Mouse (Mus musculus) lung, adult 18-20 months (tissue): ENCODE measurements around the gene Olfr324.
A peak's percentile ranks its signal among the peaks of the same experiment; 100 is the strongest.

Experiments used
- DNase-seq, 2 experiments: peaks; one replicate each; pipeline ENCODE4 v3.0.0; 2022; ENCODE audit warnings: mixed read lengths in 2 of 2

Olfr324 gene

DNA sequence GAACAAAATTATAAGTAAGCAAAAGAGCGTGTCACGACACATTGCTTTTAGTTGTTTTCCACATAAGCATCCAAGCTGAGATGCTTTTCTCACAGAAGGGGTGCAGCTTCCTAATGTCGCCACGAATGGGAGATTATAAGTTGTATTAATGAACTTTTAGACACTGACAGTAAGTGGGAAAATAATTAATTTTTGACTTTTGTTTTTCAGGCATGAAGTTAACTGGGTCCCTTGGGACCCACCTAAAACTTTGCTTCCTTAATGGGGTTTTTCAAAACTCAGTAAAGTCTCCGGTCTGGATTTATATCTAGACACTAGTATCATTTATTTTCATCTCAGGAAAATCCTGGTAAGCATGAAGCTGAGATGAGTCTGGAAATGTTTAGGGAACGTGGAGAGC, at the start of gene Olfr324:
Gene Olfr324 (plus strand): TSS at position 301 of the 400 bp plus-strand sequence.
- no peak for DNase-seq

DNA sequence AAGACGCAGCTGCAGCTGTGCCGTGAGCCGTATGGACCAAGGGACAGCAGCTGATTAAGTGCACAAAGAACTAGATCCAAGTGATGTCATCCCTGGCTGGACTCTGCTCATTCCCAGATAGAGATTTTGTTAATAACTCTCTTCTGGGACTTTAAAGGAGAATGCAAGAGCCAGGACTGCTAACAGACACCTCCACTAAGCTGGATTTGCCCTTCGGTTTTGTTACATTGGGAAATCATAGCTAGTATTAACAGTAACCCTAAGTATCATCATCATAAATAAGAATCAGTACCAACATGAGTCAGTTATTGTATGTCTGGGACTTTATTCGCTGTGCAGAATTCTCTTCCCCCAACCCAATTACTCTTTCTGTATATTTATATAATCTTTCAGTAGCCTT, 48.6 kb upstream of the Olfr324 start, which contains the start of gene Olfr329-ps:
Gene Olfr329-ps (minus strand): TSS at position 101 of the 400 bp plus-strand sequence.
- no peak for DNase-seq

DNA sequence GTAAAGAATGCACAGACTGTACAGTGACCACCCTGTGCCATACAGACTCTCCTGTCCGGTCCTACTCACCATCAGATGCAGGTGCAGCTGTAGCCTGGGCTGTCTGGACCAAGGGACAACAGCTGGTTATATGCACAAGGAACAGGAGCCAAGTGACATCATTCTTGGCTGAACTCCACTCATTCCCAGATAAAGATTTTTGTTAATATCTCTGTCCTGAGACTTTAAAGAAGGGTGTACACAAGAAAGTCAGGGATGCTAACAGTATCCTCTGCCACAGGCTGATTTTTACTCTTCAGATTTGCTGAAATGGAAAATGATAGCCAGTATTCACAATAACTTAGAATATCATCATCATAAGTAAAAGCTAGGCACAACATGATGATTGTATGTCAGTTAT, 39.4 kb upstream of the Olfr324 start, which contains the start of gene Olfr328:
Gene Olfr328 (minus strand): TSS at position 101 of the 400 bp plus-strand sequence.
- no peak for DNase-seq

DNA sequence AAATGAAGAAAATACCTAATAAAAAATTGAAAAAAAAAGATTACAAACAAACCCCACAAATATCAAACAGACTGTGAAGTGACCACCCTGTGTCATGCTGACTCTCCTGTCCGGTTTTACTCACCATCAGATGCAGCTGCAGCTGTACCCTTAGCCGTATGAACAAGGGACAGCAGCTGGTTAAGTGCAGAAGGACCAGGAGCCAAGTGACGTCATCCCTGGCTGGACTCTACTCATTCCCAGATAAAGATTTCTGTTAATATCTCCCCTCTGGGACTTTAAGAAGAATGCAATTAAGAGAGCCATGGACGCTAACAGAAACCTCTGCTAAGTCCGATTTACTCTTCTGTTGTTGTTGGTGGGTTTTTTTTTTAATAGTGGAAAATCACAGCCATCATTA, 24.5 kb upstream of the Olfr324 start, which contains the start of gene Olfr224:
Gene Olfr224 (minus strand): TSS at position 149 of the 400 bp plus-strand sequence.
- DNase-seq = no peak

DNA sequence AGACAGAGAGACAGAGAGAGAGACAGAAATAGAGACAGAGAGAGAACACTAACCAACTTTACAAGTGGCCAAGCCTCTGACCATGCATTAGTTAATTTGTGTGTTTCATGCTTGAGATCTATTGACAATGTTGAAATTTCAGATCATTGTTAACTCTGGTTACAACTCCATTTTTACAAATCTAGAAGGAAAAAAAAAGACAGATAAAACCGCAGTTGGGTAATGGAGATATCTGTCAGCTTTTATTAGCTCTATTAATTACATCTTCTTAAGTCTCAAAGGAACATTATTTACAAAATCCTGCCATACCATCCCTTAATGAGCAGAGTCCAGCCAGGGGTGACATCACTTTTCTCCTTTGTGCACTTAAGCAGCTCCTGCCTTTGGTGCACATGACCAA, 17.5 kb upstream of the Olfr324 start, which contains the start of gene Olfr325:
Gene Olfr325 (plus strand): TSS at position 301 of the 400 bp plus-strand sequence.
- no peak for DNase-seq

- DNase-seq = no peak
These were observed 16.3 kb upstream of the Olfr324 start for GRCm38 (mm10) chr11:58578636-58579035.

- DNase-seq = peak in 1 of 2 experiments; percentile 3
These were observed 7.0 kb upstream of the Olfr324 start for GRCm38 (mm10) chr11:58587898-58588348.

- no peak for DNase-seq
These were observed 6.2 kb upstream of the Olfr324 start for GRCm38 (mm10) chr11:58588620-58589250.

DNA sequence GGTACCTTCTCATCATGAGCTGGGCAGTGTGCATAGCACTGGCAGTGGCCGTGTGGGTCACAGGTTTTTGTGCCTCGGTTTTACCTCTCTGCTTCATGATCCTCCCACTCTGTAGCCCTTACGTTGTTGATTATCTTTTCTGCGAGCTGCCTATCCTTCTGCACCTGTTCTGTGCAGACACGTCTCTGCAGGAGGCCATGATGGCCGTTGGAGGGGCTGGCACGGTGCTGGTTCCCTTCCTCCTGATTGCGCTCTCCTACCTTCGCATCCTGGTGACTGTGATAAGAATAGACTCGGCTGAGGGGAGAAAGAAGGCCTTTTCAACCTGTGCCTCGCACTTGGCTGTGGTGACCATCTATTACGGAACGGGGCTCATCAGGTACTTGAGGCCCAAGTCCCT, 2.9 kb downstream of the Olfr324 start:
- no peak for DNase-seq

DNA sequence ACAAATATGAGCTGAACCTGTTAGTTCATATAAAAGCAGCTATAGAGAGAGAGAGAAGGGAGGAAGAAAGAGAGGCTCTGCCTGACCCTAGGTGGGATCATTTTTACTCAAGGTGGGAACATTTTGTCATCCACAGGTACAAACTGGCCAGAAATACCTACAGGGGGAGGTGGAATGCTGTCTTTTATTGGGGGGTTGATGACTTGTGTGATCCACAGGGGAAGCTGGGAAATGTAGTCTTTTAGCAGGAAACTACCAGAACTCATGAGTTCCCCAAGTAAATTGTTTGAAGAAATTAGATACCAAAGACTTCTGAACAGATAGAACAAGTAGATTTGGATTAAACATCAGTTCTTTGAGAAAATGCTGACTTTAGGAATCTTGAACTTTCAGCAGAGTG, 7.1 kb downstream of the Olfr324 start:
- no peak for DNase-seq

DNA sequence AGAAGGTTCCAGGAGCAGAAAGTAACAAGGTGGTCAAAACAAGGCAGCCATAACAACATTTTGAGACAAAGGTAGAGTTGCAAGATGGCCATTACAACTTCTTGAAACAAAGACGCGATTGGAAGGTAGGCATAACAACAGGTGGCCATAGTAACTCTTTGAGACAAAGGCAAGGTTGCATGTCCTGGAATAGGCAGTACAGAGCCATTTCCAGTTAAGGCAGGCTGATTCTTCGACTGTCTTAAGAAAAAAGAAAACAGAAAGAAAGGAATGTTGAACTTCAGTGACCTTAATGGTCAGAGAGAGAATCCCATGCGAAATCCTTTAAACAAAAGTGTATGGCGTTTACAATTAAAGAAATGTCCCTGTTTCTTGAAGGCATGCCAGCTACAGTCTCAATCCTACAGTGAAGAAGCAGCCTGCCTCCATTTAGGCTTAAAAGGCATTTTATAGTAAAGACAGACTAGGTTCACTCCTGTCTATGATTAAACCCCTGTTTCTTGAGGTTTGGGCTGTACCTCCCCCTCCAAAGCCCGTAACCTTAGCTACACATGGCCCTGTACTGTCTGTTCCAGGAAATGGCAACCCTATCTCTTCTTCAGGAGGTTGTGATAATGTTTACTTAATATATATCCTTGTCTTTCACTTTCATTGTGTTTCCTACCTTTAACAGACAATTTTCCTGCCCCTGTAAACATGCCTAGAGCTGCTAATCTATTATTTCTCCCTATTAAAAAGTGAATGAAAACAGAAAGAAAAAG, 8.1 kb downstream of the Olfr324 start:
- no peak for DNase-seq

DNA sequence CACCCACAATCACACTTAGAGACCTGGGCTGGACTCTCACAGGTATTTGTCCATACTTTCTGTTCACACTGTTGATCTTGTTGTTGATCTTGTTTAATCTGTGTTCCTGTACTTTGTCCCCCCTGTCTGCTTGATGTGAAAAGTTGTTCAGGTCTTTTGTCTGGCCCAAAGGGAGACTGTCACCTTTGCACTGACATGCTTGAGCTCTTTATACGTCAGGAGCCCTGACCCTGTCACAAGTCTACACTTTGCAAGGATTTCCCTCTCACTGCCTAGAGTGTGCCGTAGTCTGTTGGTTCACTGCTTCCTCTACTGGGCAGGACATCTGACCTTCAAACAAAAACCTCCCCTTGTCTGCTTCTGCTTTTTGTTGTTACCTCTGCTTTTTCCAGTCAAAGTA, 9.8 kb downstream of the Olfr324 start:
- no peak for DNase-seq

DNA sequence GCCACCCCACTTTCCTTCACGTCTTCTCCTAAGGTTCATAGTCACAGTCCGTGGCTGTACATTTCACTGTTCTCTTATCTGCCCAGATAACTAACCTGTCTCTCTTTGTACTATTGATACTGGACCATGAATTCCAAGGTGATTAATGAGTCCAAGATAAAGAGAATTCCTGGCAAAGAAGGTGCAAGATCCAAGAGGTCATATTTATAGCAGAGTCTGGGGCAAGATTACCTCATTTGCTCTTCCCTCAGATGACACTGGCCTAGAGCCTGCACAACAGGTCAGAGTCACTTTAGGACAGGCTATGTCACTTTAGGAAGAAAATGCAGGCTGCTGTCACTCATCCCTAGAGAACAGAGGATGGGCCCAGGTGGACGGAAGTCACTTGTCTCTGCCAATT, 10.3 kb downstream of the Olfr324 start:
- DNase-seq = no peak

GRCm38 (mm10) chr11:58606177-58606919, 11.4 kb downstream of the Olfr324 start:
- DNase-seq = no peak

DNA sequence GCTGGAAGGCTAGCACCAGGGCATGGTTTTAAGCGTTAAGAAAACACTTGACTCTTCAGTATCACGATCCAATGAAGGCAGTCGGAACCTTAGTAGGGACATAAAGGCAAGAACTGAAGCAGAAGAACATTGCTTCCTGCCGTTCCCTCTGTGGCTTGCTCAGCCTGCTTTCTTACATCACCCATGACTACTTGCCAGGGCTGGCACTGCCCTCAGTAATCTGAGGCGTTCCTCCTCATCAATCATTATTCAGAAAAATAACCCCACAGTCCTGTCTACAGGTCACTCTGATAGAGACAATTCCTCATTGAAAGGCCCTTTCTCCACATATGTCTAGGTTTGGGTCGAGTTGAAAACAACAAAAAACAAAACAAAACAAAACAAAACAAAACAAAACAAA, 12.1 kb downstream of the Olfr324 start:
- DNase-seq = no peak

DNA sequence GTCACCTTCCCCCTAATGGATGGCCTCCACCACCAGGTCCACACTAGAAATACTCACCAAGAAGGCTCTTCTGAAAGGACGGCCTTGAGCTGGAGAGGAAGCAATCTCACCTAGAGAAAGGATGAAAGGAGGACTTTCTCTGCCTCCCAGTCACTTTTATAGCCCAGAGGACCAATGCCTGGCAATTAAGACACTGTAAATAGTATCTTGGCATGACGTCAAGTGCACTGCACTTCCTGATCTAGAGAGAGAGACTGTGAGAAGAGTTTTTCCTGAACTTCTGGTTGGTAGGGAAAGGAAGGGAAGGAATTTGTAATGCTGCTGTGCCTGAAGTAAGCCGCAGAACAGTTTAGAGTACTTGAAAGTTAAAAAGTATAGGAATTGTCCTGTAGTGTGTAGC, 18.4 kb downstream of the Olfr324 start:
- no peak for DNase-seq

DNA sequence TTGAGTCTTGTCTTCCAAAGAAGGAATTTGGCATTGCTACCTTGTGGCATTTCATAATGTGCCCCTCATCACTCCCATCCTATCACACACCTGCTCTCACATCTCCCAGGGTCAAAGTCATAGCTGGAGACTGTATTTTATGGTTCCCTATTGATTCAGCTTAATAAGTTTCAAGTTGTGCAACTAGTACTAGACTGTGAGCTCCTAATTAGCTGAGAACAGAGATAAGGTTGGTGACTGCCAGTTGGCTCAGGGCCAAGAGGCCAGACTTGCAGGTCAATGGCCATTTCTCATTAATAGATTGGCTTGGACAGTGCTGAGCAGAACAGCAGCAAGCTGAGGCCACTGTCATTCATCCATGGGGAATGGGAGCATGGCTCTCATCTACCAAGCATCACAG, 19.6 kb downstream of the Olfr324 start:
- no peak for DNase-seq

- DNase-seq = no peak
These were observed 21.1 kb downstream of the Olfr324 start, which contains the start of gene 2210407C18Rik for GRCm38 (mm10) chr11:58615975-58616374. TSS of gene 2210407C18Rik (minus strand) at chr11:58616075.

- no peak for DNase-seq
These were observed 23.5 kb downstream of the Olfr324 start for GRCm38 (mm10) chr11:58618369-58618768.

DNA sequence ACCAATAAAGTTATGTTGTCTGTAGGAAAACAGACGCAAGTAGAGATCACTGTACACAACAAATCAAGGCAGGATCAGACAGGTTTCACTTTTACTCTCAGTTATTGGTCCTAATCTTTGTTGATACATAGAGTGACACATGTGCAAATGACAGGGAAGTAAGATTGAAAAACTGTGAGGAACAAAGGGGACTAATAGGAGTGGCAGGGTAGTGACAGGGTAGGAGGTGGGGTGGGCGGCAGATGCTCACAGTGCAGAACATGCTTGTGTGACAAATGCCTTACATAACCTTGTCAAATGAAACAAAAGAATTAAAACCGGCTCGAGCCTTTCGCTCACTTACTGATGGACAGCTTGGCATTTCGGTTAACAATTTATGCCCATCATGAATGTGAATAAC, 23.9 kb downstream of the Olfr324 start:
- DNase-seq = no peak

DNA sequence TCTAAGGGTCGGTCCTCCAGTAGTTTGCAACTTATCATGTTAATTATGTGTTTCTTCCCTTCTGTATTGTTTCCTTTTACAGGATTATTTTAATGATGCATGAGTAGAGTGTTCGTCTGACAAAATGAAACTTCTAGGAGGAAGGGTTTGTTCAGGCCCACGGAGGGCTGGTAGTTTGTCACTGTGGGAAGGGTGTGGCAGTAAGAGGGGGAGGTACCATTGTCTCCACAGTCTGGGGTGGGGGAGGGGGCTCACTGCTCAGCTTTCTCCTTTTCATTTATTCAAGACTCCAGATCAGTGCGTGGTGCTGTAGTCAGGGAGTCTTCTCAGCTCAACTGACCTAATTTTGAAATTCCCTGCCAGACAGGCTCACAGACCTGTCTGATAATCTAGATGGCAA, 31.2 kb downstream of the Olfr324 start:
- no peak for DNase-seq

DNA sequence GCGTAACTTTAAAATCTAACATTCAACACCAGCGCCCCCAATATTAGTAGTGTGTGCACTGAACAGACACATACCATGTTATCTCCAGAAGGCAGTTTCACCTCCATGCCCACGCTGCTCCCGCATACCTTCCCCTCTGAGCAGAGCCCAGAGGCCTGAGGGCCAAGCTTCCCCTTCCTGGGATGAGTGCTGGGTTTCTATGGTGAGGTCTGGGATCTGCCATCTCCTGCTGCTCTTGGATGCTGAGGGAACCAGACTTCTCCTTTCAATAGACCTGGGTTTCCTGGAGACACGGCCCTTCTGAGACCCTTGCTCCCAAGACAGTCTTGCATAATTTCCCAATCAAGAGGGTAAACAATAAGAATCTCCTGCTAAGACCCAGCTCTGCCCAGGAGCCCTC, 35.5 kb downstream of the Olfr324 start, which contains the start of gene Olfr323:
Gene Olfr323 (minus strand): TSS at position 101 of the 400 bp plus-strand sequence.
- DNase-seq = no peak

- no peak for DNase-seq
These were observed 40.0 kb downstream of the Olfr324 start for GRCm38 (mm10) chr11:58634878-58635277.
